Mouse (Mus musculus) small intestine, adult 2 months (tissue): ENCODE results near the gene Fndc1.

Source experiments
- CTCF ChIP-seq: fragments of 200-500 bp; IDR thresholded peaks from 2 replicates; pipeline ENCODE4 v1.5.1; 2012; ENCODE audit warnings: low read depth, mild to moderate bottlenecking, control low read depth, inconsistent platforms, low read length, moderate library complexity, mixed read lengths; ENCODE audit not compliant: insufficient replicate concordance, insufficient read length; ENCODE audit errors: extremely low read depth
- POLR2A ChIP-seq: fragments of 200-500 bp; IDR thresholded peaks from 2 replicates; pipeline ENCODE4 v1.6.1; 2012; ENCODE audit warnings: low read depth, mild to moderate bottlenecking, control low read depth, inconsistent platforms, low read length, moderate library complexity

DNA sequence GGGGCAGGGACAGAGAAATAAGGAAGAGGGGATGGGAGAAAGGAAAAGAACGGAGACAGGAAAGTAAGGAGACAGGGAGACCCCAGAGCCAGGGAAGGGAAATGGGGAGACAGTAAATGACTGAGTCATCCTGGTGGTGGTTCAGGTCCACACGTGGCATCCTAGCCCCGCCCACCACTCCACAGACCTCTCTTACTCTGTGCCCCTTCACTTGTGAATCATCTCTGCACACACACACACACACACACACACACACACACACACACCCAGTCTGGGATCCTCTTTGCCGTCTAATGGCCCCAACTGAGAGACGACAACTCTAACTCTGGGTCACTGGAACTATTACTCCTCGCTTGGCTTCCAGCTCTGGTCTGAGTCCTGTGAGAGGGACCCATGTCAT lies 30.6 kb upstream of the Fndc1 start:
- TF ChIP-seq CTCF (no peak), POLR2A (no peak)
